Mouse (Mus musculus): ENCODE data around the gene Ppia. TPM values are rescaled to one million over a fixed set of nuclear protein-coding genes. Genes with fewer than 3 reads are reported as not detected.
"Not testable (repeated sequence)": the region's sequence is repeated elsewhere in the genome, so short reads cannot be mapped to it uniquely, and the experiment has no call there.

Gene Ppia
- polyA plus RNA-seq, 1 experiment from 2014 or later: 6,298 TPM

DNA sequence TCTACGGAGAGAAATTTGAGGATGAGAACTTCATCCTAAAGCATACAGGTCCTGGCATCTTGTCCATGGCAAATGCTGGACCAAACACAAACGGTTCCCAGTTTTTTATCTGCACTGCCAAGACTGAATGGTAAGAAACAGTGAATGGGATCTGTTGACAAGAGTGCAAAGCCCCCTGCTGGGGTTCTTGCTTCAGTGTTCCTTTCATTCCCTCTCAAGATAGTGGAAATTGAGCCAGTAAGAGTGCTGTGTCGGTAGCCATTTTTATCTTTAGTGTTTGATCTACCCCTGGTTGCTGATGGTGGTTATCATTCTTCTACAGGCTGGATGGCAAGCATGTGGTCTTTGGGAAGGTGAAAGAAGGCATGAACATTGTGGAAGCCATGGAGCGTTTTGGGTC, 3.9 kb downstream of the Ppia start:
- H3K9ac ChIP-seq; ATAC-seq; H3K4me2 ChIP-seq (replicated peaks); H3K27me3 ChIP-seq (replicated peaks); H3K27ac ChIP-seq; H3K4me3 ChIP-seq (replicated peaks); H3K9me3 ChIP-seq: not testable (repeated sequence)
- H3K4me1 ChIP-seq (replicated peaks): peaks cover 10% of the 10 kb centered on the region; the same call in 1 of the 2 replicates
- peaks cover 20% of the 10 kb centered on the region for H3K36me3 ChIP-seq
- 76% methylated on average over 4 of the region's 4 CpGs for WGBS

- H3K9me3 ChIP-seq: no peaks in the 10 kb centered on the region
- H3K36me3 ChIP-seq: peaks cover 24% of the 10 kb centered on the region
- no peak overlapping the region for H3K4me3 ChIP-seq (replicated peaks)
- no peak overlapping the region for H3K27ac ChIP-seq
- no peak overlapping the region for H3K9ac ChIP-seq
- H3K4me2 ChIP-seq (replicated peaks): no peak overlapping the region
- WGBS: 15% methylated on average over 1 of the region's 1 CpGs
- ATAC-seq: no peak
- H3K27me3 ChIP-seq (replicated peaks): no peaks in the 10 kb centered on the region
- H3K4me1 ChIP-seq (replicated peaks): peaks cover 3% of the 10 kb centered on the region; the same call in 1 of the 2 replicates
These were observed 5.0 kb downstream of the Ppia start for GRCm38 (mm10) chr11:6420283-6420703.

DNA sequence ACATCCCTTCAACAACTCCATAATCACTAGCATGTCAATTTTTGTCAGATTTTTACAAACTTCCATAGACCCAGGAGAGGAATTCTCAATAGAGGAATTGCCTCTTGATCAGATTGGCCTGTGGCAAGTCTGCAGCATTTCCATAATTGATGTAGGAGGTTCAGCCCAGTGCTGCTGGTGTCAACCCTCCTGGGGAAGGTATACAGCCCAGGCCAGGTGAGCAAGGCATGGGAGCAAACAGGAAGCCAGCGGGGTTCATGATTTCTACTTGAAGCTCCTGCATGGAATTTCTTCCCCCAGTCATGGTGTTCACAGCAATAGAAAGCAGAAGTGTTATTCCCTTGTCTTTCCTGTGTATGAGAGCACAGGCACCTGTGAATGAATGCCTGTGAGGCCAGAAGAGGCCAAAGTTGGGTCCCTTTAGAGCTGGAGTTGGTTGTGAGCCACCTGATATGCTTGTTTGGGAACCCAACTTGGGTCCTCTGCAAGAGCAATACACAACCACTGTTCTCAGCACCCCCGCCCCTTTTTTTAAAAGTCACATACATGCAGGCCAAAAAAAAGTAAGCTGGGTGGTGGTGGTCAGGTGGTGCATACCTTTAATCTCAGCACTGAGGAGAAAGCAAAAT, 5.6 kb downstream of the Ppia start:
- H3K9ac ChIP-seq: no peak overlapping the region
- H3K4me3 ChIP-seq (replicated peaks): no peak overlapping the region
- 0 out of 2 replicates have a peak overlapping the region, but pooled peaks have one; percentile 27 for H3K27ac ChIP-seq
- peaks cover 3% of the 10 kb centered on the region; the same call in 1 of the 2 replicates for H3K4me1 ChIP-seq (replicated peaks)
- ATAC-seq: no peak
- H3K36me3 ChIP-seq: peaks cover 27% of the 10 kb centered on the region
- H3K9me3 ChIP-seq: no peaks in the 10 kb centered on the region
- no peaks in the 10 kb centered on the region for H3K27me3 ChIP-seq (replicated peaks)
- WGBS: 75% methylated on average over 2 of the region's 2 CpGs
- no peak overlapping the region for H3K4me2 ChIP-seq (replicated peaks)

GRCm38 (mm10) chr11:6430186-6430585, 14.9 kb downstream of the Ppia start:
- Histone ChIP-seq H3K9ac (no peak overlapping the region), H3K27me3 (replicated peaks) (no peaks in the 10 kb centered on the region), H3K4me1 (replicated peaks) (no peaks in the 10 kb centered on the region), H3K4me2 (replicated peaks) (no peak overlapping the region), H3K4me3 (replicated peaks) (no peak overlapping the region), H3K9me3 (no peaks in the 10 kb centered on the region), H3K27ac (no peak overlapping the region), H3K36me3 (peaks cover 32% of the 10 kb centered on the region)
- WGBS: 92% methylated on average over 7 of the region's 7 CpGs
- ATAC-seq: no peak

- no peaks in the 10 kb centered on the region for H3K4me1 ChIP-seq (replicated peaks)
- peaks cover 15% of the 10 kb centered on the region for H3K36me3 ChIP-seq
- H3K9ac ChIP-seq: no peak overlapping the region
- no peaks in the 10 kb centered on the region for H3K9me3 ChIP-seq
- H3K27ac ChIP-seq: no peak overlapping the region
- no peak overlapping the region for H3K4me3 ChIP-seq (replicated peaks)
- no peak for ATAC-seq
- WGBS: 74% methylated on average over 8 of the region's 8 CpGs
- no peaks in the 10 kb centered on the region for H3K27me3 ChIP-seq (replicated peaks)
- H3K4me2 ChIP-seq (replicated peaks): no peak overlapping the region
These were observed 21.2 kb downstream of the Ppia start for GRCm38 (mm10) chr11:6436442-6436841.

DNA sequence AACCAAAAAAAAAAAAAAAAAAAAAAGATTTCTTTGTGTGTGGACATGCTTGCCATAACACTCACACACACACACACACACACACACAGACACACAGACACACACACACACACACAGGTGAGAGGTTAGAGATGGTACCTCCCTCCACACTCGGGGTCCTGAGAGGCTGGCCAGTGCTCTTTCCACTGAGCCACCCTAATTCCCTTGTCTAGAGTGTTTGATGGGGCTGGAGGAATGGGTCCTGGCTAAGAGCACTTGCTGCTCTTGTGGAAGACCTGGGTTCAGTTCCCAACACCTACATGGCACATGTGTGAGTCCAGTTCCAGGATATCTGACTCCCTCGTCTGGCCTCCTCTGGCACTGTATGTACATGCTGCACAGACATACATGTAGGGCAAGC, 22.4 kb downstream of the Ppia start:
- Histone ChIP-seq H3K4me3 (replicated peaks) (no peak overlapping the region), H3K36me3 (peaks cover 10% of the 10 kb centered on the region)
- no peak for ATAC-seq

DNA sequence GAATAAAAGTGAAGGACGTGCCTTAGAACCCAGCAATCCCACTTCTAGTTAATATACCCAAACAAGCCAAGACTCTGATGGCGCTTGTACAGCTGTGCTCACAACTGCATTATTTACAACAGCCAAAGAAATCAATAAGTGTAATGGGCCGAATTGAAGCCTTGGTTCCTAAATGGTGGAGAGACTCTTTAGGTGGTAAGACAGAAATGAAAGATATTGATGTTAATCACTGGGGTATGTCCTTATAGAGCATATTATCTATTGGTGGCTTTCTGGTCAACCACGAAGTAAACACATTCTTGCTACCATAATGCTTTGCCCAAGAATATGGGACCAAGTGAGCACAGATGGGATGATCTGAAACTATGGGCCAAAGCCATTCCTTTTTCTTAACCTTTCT, 24.9 kb downstream of the Ppia start:
- H3K27me3 ChIP-seq (replicated peaks): no peaks in the 10 kb centered on the region
- no peak for ATAC-seq
- H3K4me2 ChIP-seq (replicated peaks): no peak overlapping the region
- peaks cover 10% of the 10 kb centered on the region for H3K36me3 ChIP-seq
- H3K9ac ChIP-seq: no peak overlapping the region
- WGBS: 92% methylated on average over 4 of the region's 4 CpGs
- H3K4me3 ChIP-seq (replicated peaks): no peak overlapping the region
- no peaks in the 10 kb centered on the region; the same call in 1 of the 2 replicates for H3K4me1 ChIP-seq (replicated peaks)
- H3K9me3 ChIP-seq: no peaks in the 10 kb centered on the region
- no peak overlapping the region for H3K27ac ChIP-seq

More for the DNA sequence above, 22.4 kb downstream of the Ppia start:
- Histone ChIP-seq H3K9ac (no peak overlapping the region), H3K27ac (no peak overlapping the region), H3K27me3 (replicated peaks) (no peaks in the 10 kb centered on the region), H3K4me1 (replicated peaks) (no peaks in the 10 kb centered on the region), H3K4me2 (replicated peaks) (no peak overlapping the region), H3K9me3 (no peaks in the 10 kb centered on the region)
- 83% methylated on average over 2 of the region's 2 CpGs for WGBS

GRCm38 (mm10) chr11:6442566-6442965, 27.3 kb downstream of the Ppia start:
- no peak for ATAC-seq
- Histone ChIP-seq H3K27ac (no peak overlapping the region), H3K27me3 (replicated peaks) (no peaks in the 10 kb centered on the region), H3K4me3 (replicated peaks) (no peak overlapping the region), H3K4me2 (replicated peaks) (no peak overlapping the region), H3K9me3 (no peaks in the 10 kb centered on the region), H3K36me3 (peaks cover 3% of the 10 kb centered on the region; the same call in 1 of the 2 replicates), H3K4me1 (replicated peaks) (no peaks in the 10 kb centered on the region; the same call in 1 of the 2 replicates), H3K9ac (no peak overlapping the region)
- 84% methylated on average over 4 of the region's 4 CpGs for WGBS

GRCm38 (mm10) chr11:6443102-6443501, 27.9 kb downstream of the Ppia start:
- H3K27me3 ChIP-seq (replicated peaks): no peaks in the 10 kb centered on the region
- H3K9me3 ChIP-seq: no peaks in the 10 kb centered on the region
- H3K9ac ChIP-seq: peak overlapping the region; percentile 90
- no peaks in the 10 kb centered on the region; the same call in 1 of the 2 replicates for H3K4me1 ChIP-seq (replicated peaks)
- ATAC-seq: no peak
- peak overlapping the region; percentile 92 for H3K4me3 ChIP-seq (replicated peaks)
- no peaks in the 10 kb centered on the region for H3K36me3 ChIP-seq
- H3K4me2 ChIP-seq (replicated peaks): peak overlapping the region; percentile 59
- 0 out of 2 replicates have a peak overlapping the region, but pooled peaks have one; percentile 96 for H3K27ac ChIP-seq
- 38% methylated on average over 4 of the region's 4 CpGs for WGBS

- Histone ChIP-seq H3K4me3 (replicated peaks) (peak overlapping the region; percentile 92), H3K27ac (peak overlapping the region; percentile 96), H3K4me1 (replicated peaks) (no peaks in the 10 kb centered on the region; the same call in 1 of the 2 replicates), H3K36me3 (no peaks in the 10 kb centered on the region), H3K9ac (peak overlapping the region; percentile 90), H3K9me3 (no peaks in the 10 kb centered on the region), H3K4me2 (replicated peaks) (peak overlapping the region; percentile 59), H3K27me3 (replicated peaks) (no peaks in the 10 kb centered on the region)
- no peak for ATAC-seq
- WGBS: 0% methylated on average over 10 of the region's 10 CpGs
These were observed 28.5 kb downstream of the Ppia start for GRCm38 (mm10) chr11:6443727-6444076.

- Histone ChIP-seq H3K4me3 (replicated peaks) (peak within 1 kb of the TSS; percentile 92), H3K4me2 (replicated peaks) (peak within 1 kb of the TSS; percentile 59), H3K27me3 (replicated peaks) (no peaks in the 10 kb centered on the region), H3K9ac (peak within 1 kb of the TSS; percentile 90), H3K4me1 (replicated peaks) (no peaks in the 10 kb centered on the region; the same call in 1 of the 2 replicates), H3K9me3 (no peaks in the 10 kb centered on the region), H3K36me3 (no peaks in the 10 kb centered on the region), H3K27ac (peak within 1 kb of the TSS; percentile 96)
- peak; percentile 99 for ATAC-seq
- WGBS: under 1% methylated on average over 80 of the region's 80 CpGs
These were observed 29.0 kb downstream of the Ppia start, which contains the start of gene H2afv for GRCm38 (mm10) chr11:6444077-6444853. Gene H2afv (minus strand): TSS chr11:6444443.

GRCm38 (mm10) chr11:6445441-6445840, 30.2 kb downstream of the Ppia start:
- ATAC-seq: no peak
- no peak overlapping the region for H3K4me3 ChIP-seq (replicated peaks)
- H3K9ac ChIP-seq: no peak overlapping the region
- no peak overlapping the region; the same call in 1 of the 2 replicates for H3K4me2 ChIP-seq (replicated peaks)
- no peaks in the 10 kb centered on the region; the same call in 1 of the 2 replicates for H3K4me1 ChIP-seq (replicated peaks)
- H3K36me3 ChIP-seq: no peaks in the 10 kb centered on the region
- H3K27me3 ChIP-seq (replicated peaks): no peaks in the 10 kb centered on the region
- no peaks in the 10 kb centered on the region for H3K9me3 ChIP-seq
- 82% methylated on average over 4 of the region's 4 CpGs for WGBS
- H3K27ac ChIP-seq: no peak overlapping the region
